Mouse (Mus musculus) small intestine, adult 2 months (tissue): ENCODE measurements around the gene Syne3.

Source experiments
- CTCF ChIP-seq: fragments of 200-500 bp; IDR thresholded peaks from 2 replicates; pipeline ENCODE4 v1.5.1; 2012; ENCODE audit warnings: low read depth, mild to moderate bottlenecking, control low read depth, inconsistent platforms, low read length, moderate library complexity, mixed read lengths; ENCODE audit not compliant: insufficient replicate concordance, insufficient read length; ENCODE audit errors: extremely low read depth
- POLR2A ChIP-seq: fragments of 200-500 bp; IDR thresholded peaks from 2 replicates; pipeline ENCODE4 v1.6.1; 2012; ENCODE audit warnings: low read depth, mild to moderate bottlenecking, control low read depth, inconsistent platforms, low read length, moderate library complexity

DNA sequence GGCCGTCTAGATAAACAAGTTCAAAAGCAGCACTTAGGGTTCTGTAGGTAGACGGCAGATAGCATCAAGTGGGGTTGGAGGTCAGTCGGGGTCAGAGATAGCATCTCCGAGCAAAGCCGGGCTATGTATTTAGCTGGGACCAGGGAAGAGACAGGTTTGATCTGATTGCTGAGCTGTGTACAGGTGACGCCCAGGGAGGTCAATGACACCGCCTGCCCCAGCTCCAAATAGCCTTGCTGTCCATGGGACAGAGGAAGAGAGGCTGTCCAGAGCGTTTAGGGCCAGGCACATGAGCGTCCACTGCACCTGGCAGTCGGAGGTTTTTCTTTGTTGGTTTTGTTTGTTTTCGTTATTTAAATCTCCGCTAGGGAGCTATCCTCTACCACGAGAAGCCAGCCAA is 75.8 kb downstream of the Syne3 start:
- TF ChIP-seq CTCF (no peak), POLR2A (no peak)
